Mouse (Mus musculus) left cerebral cortex, adult 9 months (tissue): ENCODE data around the gene Slc2a4.

ENCODE experiments used
- DNase-seq, 2 experiments: peaks; one replicate each; pipeline ENCODE4 v3.0.0; 2022; ENCODE audit warnings: low spot score in 2 of 2

Gene Slc2a4

DNA sequence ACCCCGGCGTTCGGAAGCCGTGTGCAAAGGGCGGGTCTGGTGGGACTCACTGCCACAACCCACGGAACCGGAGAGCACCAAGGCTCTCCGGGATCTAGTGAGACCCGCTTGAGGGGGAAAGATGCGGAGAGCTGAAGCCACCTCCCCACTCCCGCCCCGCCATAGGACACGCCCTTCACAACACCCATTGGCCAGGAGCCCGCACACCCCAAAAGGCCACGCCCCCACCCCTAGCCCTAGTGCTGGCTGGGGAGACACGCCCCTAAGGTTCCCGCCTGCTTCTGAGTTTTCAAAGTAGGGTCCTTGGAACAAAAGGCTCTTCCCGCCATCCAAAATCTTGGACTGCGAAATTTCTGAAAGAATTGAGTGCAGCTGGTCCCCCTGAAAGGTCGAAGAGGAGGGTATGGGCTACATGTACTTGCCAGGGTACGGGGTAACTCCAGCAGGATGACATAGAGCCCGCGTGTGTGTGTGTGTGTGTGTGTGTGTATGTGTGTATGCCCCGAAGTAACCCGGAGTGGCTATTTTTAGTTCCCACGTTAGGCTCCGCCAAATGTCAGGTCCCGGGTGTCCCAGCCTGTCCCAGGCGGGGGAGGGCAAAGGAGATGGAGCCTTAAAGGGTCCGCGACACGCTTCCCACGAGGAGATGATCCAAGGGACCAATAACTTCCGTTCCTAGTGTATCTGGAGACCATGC, at the start of gene Slc2a4:
TSS of gene Slc2a4 (minus strand) at position 123 of the 697 bp plus-strand sequence.
- peak in 1 of 2 experiments; percentile 41 for DNase-seq

DNA sequence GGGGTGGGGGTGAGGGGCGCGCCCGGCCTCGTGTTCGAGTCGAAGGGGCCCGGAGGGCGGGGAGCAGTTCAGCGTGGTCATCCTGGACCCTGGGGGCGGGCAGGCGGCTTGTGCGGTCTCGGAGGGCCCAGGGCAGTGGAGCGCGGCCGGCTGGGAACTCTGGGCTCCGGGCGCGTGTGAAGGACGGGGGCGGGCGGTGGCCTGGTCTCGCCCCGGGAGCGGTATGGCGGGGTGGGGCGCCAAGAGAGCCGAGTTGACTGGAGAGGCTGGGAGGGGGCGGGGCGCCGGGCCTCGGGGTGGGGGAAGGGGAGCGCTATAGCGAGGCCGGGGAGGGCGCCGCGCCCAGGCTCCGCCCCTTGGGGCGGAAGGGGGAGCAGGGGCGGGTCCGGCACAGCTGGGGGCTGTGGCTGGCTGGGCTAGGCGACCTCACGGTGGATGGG, 49.1 kb upstream of the Slc2a4 start:
- DNase-seq, result peak in 1 of 2 experiments; percentile 64

DNA sequence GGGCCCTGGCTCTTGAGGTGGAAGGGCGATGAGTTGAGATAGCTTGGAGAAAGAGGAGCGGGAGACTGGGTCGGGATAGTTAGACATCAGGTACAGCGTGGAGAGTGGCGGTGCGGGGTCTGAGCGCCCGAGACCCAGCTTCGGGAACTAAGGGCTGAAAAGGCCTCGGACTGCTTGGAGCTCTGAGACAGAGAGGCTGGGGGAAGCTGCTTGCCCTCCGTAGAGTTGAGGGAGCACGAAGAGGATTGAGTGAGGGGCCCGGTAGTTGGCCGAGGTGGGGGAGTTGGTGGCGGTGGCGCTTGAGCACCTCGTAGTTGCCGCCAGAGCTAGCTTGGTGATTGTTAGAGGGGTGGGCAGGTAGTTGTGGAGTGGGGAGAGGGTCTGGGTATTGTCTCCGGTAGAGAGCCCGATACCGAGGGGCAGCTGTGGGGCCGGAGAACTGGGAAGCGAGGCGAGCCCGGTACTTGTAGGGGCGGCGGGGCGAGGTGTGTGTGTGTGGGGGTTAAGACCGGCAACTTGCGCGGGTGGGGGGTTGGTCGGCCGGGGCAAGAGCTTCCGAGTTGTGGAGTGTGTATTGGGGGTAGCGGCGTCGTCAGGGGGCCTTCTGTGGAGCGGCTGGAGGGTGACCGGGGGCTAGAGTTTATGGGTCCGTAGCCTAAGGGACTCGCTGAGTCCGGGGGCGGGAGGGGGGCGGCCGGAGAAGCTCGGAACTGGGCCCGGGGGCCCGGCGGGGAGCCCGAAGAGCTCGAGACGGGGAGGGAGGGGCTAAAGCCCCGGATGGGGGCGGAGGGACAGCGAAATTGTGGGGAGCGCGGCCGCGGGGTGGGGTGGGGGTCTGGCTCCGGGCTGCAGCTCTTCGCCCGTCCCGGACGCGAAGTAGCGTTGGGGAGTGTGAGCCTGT, 48.4 kb upstream of the Slc2a4 start:
- no peak for DNase-seq

DNA sequence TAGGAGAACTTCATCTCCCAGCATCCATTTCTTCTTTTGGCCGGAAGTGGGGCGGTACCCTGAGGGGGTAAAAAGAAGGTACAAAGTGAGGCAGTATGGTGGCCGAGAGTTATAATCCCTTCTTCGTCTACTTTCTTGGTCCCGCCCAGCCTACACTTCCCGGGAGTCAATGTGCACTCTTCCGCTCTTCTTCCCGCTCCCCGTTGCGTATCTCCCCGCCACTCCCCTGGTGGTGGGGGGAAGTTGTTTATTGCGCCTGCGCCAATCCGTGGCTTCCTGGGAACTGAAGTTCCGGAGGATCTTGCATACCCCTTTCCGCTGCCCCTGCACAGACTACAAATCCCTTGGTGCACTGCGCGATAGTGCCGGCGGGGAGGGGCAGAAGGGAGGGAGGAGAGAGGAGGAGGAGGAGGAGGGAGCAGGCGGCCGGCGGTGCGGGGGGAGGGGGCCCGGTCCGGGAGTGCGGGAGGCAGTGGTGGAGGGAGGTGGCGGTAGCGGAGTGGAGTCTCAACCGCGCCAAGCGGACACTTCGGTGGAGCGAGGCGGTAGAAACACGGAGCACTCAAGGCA, 47.5 kb upstream of the Slc2a4 start, which contains the start of gene Phf23:
TSS of gene Phf23 (plus strand) at position 387 of the 570 bp plus-strand sequence.
- peak; percentile 98 to 99 for DNase-seq

DNA sequence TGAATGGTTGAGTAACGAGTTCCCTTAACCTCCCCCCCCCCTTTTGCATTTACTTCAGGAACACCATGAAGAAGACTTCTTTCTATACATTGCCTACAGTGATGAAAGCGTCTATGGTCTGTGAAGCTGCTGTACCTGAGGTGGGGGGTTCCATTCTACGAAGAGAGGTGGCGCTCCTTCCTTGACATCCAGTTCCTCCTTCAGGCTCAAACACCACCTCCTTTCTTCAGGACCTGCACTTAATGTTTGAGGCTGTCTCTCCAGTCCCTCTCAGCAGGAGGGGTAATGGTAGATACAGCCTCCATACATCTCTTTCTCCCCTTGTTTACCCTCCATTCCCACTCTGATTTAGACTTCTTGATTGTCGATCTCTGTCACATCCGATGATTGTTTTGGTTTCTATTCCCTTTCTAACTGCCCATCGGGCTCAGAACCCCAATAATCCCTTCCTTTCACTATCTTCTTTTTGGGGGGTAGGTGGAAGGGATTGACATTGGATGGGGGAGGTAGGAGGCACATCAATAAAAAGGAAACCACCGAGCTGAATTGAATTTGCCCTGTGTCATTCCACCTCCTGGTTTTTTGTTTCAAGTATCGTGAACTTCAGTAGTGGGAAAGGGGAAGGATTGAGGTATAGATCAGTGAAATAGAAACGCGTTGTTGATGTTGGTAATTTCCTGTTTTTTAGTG, 46.6 kb upstream of the Slc2a4 start:
- DNase-seq, result no peak

DNA sequence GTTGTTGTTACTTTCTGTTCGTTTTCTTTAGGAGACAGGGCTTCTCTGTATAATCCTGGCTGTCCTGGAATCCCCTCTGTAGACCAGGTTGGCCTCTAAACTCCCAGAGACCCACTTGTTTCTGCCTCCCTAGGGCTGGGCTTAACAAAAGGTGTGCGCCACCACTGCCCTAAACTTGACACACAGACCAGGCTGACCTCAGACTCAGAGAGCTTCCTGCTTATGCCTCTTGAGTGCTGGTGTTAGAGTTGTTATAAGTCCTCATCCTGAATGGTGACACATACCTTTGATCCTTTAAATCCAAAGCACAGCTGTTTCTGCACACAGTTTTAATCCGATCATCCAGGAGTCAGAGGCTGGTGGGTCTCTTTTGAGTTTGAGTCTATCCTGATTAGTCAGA, 44.9 kb upstream of the Slc2a4 start:
- DNase-seq, result no peak

DNA sequence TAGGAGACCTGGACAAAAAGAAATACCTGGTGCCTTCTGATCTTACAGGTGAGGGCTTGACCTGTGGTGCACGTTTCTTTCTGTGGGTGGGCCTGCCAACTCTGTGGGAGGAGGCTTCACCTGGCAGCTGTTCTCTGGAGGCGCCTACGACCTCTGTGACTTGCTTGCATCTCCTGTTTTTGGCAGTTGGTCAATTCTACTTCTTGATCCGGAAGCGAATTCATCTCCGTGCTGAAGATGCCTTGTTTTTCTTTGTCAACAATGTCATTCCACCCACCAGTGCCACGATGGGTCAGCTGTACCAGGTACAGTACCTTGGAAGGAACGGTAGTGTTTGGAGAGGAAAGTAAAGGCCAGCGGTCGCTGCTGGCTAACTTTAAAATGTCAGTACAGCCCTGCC, 44.4 kb upstream of the Slc2a4 start:
- DNase-seq, result no peak

DNA sequence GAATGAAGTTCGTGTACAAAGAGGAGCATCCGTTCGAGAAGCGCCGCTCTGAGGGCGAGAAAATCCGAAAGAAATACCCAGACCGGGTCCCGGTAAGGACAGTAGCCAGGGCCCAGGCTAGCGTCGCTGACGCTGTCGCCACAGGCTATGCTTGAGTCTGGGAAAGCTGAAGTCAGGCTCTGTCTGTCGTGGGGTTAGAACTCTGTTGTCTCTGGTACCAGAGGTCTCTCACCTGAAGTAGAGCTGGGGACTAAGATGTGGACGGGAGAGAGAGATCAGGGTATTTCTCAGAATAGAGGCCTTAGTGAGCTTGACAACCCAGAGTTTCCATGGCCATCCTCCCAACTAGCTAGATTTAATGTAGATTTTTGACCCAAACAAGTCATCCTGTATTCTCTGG, 43.7 kb upstream of the Slc2a4 start:
- DNase-seq, result no peak

DNA sequence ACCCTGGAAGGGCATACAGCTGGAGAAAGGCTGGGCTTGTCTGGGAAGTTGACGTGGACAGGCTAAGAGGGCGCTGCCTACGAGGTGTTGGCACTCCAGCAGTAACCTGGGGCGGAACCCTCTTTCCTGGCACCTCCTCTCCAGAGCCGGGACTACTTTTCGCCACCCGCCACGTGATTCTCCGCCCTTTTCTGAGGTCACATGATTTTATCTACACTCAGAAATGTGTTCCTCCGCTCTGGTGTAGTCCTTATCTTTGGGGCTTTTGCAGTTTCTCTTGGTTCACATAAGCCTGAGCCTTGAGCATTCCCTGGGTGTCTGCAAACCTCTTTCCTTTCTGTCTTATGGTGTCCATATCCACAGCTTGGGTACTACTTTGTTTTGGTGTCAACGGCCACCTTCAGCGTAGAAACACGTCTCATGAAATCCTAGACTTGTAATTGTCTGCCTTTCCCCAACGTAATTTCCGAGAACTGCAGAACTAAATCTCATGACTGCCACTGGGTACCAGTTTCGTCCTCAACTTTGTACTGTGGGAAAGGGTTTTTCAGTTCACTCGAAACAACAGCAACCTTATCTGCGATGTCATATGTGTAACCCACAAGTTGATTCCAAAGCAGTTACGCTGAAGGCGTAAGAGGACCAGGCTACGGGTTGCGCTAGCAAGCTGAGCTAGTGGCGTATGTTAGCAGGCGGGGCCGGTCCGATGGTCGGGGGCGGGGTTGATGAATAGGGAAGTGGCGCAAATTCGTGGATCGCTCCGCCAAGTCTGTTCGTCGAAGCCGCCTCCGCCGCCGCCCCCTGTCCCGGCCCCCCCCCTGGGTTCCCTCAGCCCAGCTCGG, 43.1 kb upstream of the Slc2a4 start, which contains the start of gene Gabarap:
TSS of gene Gabarap (plus strand) at position 294 of the 842 bp plus-strand sequence.
- DNase-seq, result peak; percentile 86 to 97

DNA sequence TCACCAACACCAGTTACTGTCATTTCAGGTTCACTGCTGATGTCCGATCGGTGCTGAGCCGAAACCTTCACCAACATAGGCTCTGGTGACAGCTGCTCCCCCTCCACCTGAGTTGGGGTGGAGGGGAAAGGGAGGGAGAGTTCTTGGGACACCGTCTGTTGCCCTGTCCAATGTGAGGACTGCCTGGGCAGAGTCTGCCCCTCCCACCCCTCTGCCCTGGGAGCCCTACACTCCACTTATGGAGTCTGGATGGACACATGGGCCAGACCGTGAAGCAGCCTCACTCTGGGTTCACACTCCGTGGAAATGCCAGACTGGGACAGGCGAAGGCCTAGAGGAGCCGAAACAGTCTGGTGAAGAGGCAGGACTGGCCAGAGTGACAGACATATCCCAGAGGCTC, 42.0 kb upstream of the Slc2a4 start:
- DNase-seq, result no peak

DNA sequence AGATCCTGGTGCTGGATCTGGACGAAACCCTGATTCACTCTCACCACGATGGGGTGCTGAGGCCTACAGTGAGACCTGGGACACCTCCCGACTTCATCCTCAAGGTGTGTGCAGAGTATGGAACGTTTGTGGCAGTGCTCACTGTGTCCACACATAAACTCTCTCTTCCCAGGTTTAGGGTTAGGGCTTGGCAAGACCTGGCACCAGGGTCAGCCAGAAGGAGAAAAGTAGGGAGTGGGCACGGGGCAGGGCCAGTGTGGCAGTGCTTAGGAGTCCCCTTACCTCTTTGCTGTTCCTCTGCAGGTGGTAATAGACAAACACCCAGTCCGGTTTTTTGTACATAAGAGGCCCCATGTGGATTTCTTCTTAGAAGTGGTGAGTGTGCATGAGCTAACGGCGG, 36.4 kb upstream of the Slc2a4 start:
- DNase-seq, result no peak

DNA sequence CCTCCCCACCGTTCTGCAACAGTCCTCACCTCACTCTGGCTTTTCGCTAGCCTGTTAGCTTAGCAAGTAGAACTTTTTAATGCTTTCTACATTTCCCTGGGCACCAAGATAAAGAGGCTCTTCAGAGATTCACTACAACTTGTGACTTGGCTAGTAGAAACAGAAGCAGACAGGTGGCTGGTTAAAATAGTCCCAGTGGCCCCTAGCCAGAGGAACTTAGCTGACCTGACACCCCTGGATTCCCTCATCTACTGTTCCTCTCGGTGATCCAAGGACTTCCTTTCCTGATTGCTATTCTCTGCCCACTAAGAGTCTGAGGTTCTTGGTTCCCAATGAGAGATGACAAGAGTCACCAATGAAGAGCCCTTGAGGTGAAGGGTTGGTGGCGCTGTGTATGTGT, 35.4 kb upstream of the Slc2a4 start:
- no peak for DNase-seq

DNA sequence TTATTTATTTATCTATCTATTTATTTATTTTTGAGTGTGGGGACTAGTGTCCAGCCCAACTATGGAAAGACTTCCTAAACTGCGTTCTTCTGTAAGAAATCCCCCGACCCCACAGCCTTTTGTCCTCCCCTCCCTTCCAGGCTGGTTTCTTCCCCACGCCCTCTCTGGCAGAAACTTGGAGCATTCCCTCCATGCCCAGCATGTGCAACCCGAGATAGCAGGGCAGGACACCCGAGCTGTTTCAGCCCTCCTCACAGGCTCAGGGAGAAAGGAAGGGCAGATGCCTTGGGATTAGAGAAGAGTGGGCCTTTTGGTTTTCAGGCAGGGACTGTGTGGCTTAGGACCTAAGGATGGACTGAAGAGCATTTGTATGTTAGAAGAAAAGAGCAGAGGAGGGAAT, 34.9 kb upstream of the Slc2a4 start:
- no peak for DNase-seq

DNA sequence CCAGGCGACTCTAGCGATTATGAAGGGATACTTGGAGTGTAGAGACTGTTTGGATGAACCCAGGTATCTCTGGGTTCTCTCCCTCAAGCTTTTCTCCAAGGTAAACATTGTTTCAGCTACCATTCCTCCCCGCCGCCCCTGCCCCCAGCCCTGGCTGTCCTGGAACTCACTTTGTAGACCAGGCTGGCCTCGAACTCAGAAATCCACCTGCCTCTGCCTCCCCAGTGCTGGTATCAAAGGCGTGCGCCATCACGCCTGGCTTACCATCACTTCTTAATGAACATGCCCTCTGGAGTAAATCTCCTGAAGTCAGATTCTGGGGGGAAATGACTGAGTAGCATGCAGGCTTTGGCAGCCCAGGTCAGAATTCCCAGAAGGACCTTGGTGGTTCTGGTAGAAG, 34.2 kb upstream of the Slc2a4 start, which contains the start of gene Elp5:
TSS of gene Elp5 (minus strand) at position 293 of the 400 bp plus-strand sequence.
- no peak for DNase-seq

DNA sequence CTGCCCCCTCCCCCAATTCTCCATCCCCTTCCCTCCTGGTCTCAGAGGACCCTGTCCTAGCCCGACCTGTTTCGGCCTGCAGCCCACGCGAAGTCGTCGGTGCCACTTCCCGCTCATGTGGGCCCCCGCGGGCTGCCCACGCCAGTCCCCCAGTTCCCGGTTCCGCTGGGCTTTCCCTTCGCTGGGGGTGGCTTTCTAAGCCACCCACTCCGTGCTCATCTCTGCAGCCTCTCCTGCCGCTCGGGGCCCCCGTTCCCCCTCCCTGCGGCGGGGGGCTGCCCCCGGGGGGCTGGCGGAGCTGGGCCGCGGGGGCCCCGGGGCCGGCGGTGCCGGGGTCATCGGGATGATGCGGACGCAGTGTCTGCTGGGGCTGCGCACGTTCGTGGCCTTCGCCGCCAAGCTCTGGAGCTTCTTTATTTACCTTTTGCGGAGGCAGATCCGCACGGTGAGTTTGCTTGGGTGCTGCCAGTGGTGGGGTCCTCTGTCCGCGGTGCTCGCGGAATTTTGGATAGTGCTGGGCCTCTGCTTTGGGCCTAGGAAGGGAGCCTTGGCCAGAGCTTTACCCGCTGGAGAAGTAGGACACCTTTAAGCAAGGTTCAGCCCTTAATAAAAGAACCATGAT, 33.3 kb upstream of the Slc2a4 start, which contains the start of gene Ctdnep1:
TSS of gene Ctdnep1 (plus strand) at position 16 of the 622 bp plus-strand sequence.
- DNase-seq, result no peak

DNA sequence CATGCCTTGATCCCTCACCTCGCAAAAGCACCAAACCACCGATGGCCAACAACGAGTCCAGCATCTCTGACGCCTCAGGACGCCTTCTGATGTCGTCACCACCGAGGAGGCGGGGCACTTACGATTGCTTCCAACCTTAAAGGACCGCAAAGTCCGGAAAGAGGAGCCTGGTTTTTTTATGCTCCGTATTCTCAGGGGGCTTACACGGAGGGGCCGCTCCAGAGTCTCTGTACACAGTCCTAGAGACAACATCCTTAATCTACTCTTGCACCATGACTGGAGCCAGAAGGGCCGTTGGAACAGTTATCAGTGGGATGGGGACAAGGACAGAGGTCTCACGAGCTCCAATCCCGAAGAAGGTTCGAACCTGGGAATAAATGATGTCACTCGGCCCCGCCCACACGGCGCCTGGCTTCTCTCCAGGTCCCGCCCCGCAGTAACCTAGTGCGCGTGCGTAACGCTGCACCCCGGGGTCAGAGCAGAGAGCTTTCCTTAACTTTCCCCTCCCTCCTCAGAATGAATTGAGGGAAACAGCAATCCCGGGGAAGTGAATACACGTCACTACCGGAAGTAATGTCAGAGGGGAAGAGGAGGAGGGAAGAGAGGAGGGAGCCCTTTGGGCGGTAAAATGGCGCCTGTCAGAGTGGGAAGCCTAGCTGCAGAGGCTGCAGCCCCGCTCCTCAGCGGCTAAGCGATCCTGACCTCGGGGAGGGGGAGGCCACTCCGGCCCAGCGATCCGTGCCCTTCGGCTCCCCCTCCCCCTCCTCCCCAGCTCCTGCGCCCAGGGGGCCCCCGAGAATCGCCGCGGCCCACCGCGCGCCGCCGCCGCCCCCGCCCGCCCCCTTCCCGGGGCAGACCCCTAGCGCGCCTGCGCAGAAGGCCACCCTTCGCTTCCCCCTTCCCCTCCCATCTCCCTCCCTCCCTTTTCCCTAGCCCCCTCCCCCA, 32.5 kb upstream of the Slc2a4 start:
- DNase-seq, result peak; percentile 98 to 100

DNA sequence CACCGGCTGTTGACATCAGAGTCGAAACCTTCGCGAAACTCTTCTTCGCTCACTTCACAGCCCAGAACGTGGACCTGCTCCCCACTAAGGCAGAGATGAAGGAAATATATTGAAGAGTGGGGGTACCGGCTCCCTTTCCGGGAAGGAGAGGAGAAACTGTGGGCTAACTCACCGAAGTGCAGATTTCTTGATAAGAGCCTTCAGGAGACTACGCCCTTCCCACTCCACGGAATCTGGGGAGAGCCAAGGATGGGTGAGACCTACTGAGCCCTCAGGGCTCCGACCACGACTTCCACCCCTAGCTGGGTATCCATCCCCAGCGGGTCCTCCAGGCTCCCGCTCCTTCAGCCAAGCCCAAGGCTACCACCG, 31.8 kb upstream of the Slc2a4 start:
- DNase-seq, result no peak

DNA sequence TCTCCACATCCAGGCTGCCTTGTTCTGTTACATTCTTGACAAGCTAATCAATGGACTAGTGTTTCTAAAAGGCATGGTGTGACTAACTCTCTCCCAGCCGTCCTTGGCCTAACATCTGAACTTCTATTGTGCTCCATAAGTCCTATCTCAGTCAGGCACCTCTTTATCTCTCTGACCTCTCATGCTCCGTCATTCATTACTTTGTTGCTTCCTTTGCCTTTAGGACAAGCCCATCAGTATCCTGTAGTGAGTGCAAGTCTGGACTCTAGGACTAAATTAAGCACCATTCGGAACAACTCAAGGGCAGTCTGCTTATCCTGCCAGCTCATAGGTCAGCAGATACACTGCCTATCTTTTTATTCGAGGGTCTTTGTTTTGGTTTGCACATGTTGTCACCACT, 28.3 kb upstream of the Slc2a4 start:
- no peak for DNase-seq

DNA sequence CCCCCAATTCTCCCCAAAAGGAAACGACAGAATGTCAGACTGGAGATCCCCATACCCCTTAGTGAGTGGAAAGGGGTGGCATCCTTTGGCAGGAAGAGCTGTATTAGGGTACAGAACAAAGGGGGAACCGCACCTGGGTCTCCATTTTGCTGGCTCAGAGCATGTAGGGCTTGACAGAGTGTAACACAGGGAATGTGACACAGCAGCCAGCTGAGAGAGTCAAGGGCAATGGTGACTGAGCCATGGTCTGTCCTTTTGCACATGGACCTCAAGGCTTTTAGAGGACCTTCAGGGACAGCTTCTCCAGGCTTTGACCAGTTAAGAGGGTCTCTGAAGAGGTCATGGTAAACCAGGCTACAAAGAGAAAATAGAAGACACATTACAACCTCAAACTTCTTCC, 26.9 kb upstream of the Slc2a4 start:
- no peak for DNase-seq
